Mouse (Mus musculus): ENCODE measurements around the gene Acad12. TPM values are rescaled to one million over a fixed set of nuclear protein-coding genes. Genes with fewer than 3 reads are reported as not detected.
"Not testable (repeated sequence)": the region's sequence is repeated elsewhere in the genome, so short reads cannot be mapped to it uniquely, and the experiment has no call there.

The Acad12 gene
- polyA plus RNA-seq, 1 experiment from 2014 or later: 3.8 TPM

GRCm38 (mm10) chr5:121649134-121649533, 30.4 kb upstream of the Acad12 start:
- H3K4me1 ChIP-seq (replicated peaks; ENCODE audit: insufficient read depth, low read length): no peaks in the 10 kb centered on the region
- H3K9me3 ChIP-seq (replicated peaks; ENCODE audit: low read length): no peaks in the 10 kb centered on the region
- DNase-seq (ENCODE audit: low spot score) (peak; percentile 11), ATAC-seq (replicated peaks; ENCODE audit: low FRiP score, low read depth) (no peak)
- TF ChIP-seq CTCF (IDR thresholded peaks at IDR 0.05; ENCODE audit: low read depth): no peak
- H3K27me3 ChIP-seq (ENCODE audit: insufficient read depth, low read length): no peaks in the 10 kb centered on the region
- WGBS: 29% methylated on average over 7 of the region's 7 CpGs
- no peak overlapping the region for H3K4me2 ChIP-seq (ENCODE audit: low read length)
- H3K9ac ChIP-seq (ENCODE audit: low read depth, low read length): no peak overlapping the region
- no peak overlapping the region for H3K27ac ChIP-seq
- no peaks in the 10 kb centered on the region for H3K36me3 ChIP-seq (ENCODE audit: insufficient read depth, low read length)
- H3K4me3 ChIP-seq (replicated peaks; ENCODE audit: low read depth, low read length): no peak overlapping the region

GRCm38 (mm10) chr5:121639601-121640000, 20.9 kb upstream of the Acad12 start:
- no peak overlapping the region for H3K4me3 ChIP-seq (replicated peaks; ENCODE audit: low read depth, low read length)
- no peaks in the 10 kb centered on the region for H3K36me3 ChIP-seq (ENCODE audit: insufficient read depth, low read length)
- no peak for ATAC-seq (replicated peaks; ENCODE audit: low FRiP score, low read depth)
- H3K4me1 ChIP-seq (replicated peaks; ENCODE audit: insufficient read depth, low read length): no peaks in the 10 kb centered on the region
- H3K9ac ChIP-seq (ENCODE audit: low read depth, low read length): no peak overlapping the region
- H3K27ac ChIP-seq: no peak overlapping the region
- H3K4me2 ChIP-seq (ENCODE audit: low read length): no peak overlapping the region
- DNase-seq (ENCODE audit: low spot score): no peak
- H3K9me3 ChIP-seq (replicated peaks; ENCODE audit: low read length): no peaks in the 10 kb centered on the region
- no peaks in the 10 kb centered on the region for H3K27me3 ChIP-seq (ENCODE audit: insufficient read depth, low read length)
- 84% methylated on average over 9 of the region's 9 CpGs for WGBS
- no peak for TF ChIP-seq CTCF (IDR thresholded peaks at IDR 0.05; ENCODE audit: low read depth)

GRCm38 (mm10) chr5:121637296-121637695, 18.6 kb upstream of the Acad12 start:
- Histone ChIP-seq H3K27ac (no peak overlapping the region), H3K4me1 (replicated peaks; ENCODE audit: insufficient read depth, low read length) (no peaks in the 10 kb centered on the region), H3K36me3 (ENCODE audit: insufficient read depth, low read length) (no peaks in the 10 kb centered on the region), H3K27me3 (ENCODE audit: insufficient read depth, low read length) (no peaks in the 10 kb centered on the region), H3K4me3 (replicated peaks; ENCODE audit: low read depth, low read length) (no peak overlapping the region), H3K9ac (ENCODE audit: low read depth, low read length) (no peak overlapping the region), H3K9me3 (replicated peaks; ENCODE audit: low read length) (no peaks in the 10 kb centered on the region), H3K4me2 (ENCODE audit: low read length) (no peak overlapping the region)
- no peak for TF ChIP-seq CTCF (IDR thresholded peaks at IDR 0.05; ENCODE audit: low read depth)
- DNase-seq (ENCODE audit: low spot score) (no peak), ATAC-seq (replicated peaks; ENCODE audit: low FRiP score, low read depth) (no peak)
- WGBS: 83% methylated on average over 6 of the region's 6 CpGs

GRCm38 (mm10) chr5:121634668-121635067, 15.9 kb upstream of the Acad12 start:
- Histone ChIP-seq H3K27ac (no peak overlapping the region), H3K9ac (ENCODE audit: low read depth, low read length) (no peak overlapping the region), H3K4me3 (replicated peaks; ENCODE audit: low read depth, low read length) (no peak overlapping the region), H3K4me2 (ENCODE audit: low read length) (no peak overlapping the region), H3K4me1 (replicated peaks; ENCODE audit: insufficient read depth, low read length) (no peaks in the 10 kb centered on the region), H3K9me3 (replicated peaks; ENCODE audit: low read length) (no peaks in the 10 kb centered on the region), H3K36me3 (ENCODE audit: insufficient read depth, low read length) (no peaks in the 10 kb centered on the region), H3K27me3 (ENCODE audit: insufficient read depth, low read length) (no peaks in the 10 kb centered on the region)
- DNase-seq (ENCODE audit: low spot score) (no peak), ATAC-seq (replicated peaks; ENCODE audit: low FRiP score, low read depth) (no peak)
- TF ChIP-seq CTCF (IDR thresholded peaks at IDR 0.05; ENCODE audit: low read depth): no peak
- 79% methylated on average over 5 of the region's 5 CpGs for WGBS

GRCm38 (mm10) chr5:121632804-121633203, 14.1 kb upstream of the Acad12 start:
- TF ChIP-seq CTCF (IDR thresholded peaks at IDR 0.05; ENCODE audit: low read depth): no peak
- no peak for DNase-seq (ENCODE audit: low spot score)
- H3K4me1 ChIP-seq (replicated peaks; ENCODE audit: insufficient read depth, low read length): no peaks in the 10 kb centered on the region
- no peak overlapping the region for H3K4me3 ChIP-seq (replicated peaks; ENCODE audit: low read depth, low read length)
- no peaks in the 10 kb centered on the region for H3K27me3 ChIP-seq (ENCODE audit: insufficient read depth, low read length)
- H3K4me2 ChIP-seq (ENCODE audit: low read length): no peak overlapping the region
- no peak for ATAC-seq (replicated peaks; ENCODE audit: low FRiP score, low read depth)
- H3K27ac ChIP-seq: no peak overlapping the region
- no peaks in the 10 kb centered on the region for H3K36me3 ChIP-seq (ENCODE audit: insufficient read depth, low read length)
- WGBS: 45% methylated on average over 3 of the region's 3 CpGs
- no peak overlapping the region for H3K9ac ChIP-seq (ENCODE audit: low read depth, low read length)
- H3K9me3 ChIP-seq (replicated peaks; ENCODE audit: low read length): no peaks in the 10 kb centered on the region

GRCm38 (mm10) chr5:121631106-121631647, 12.4 kb upstream of the Acad12 start:
- H3K4me1 ChIP-seq (replicated peaks; ENCODE audit: insufficient read depth, low read length); H3K36me3 ChIP-seq (ENCODE audit: insufficient read depth, low read length); H3K9ac ChIP-seq (ENCODE audit: low read depth, low read length); ATAC-seq (replicated peaks; ENCODE audit: low FRiP score, low read depth); H3K27ac ChIP-seq; DNase-seq (ENCODE audit: low spot score); H3K4me2 ChIP-seq (ENCODE audit: low read length); H3K27me3 ChIP-seq (ENCODE audit: insufficient read depth, low read length); H3K9me3 ChIP-seq (replicated peaks; ENCODE audit: low read length); H3K4me3 ChIP-seq (replicated peaks; ENCODE audit: low read depth, low read length): not testable (repeated sequence)
- peak; percentile 26; the same call in 1 of the 2 replicates for TF ChIP-seq CTCF (IDR thresholded peaks at IDR 0.05; ENCODE audit: low read depth)
- WGBS: 62% methylated on average over 9 of the region's 9 CpGs

GRCm38 (mm10) chr5:121627871-121628270, 9.1 kb upstream of the Acad12 start:
- WGBS: 0% methylated on average over 1 of the region's 1 CpGs

More at GRCm38 (mm10) chr5:121627871-121628270, 9.1 kb upstream of the Acad12 start:
- Histone ChIP-seq H3K36me3 (ENCODE audit: insufficient read depth, low read length) (no peaks in the 10 kb centered on the region), H3K27ac (no peak overlapping the region), H3K9me3 (replicated peaks; ENCODE audit: low read length) (no peaks in the 10 kb centered on the region), H3K4me3 (replicated peaks; ENCODE audit: low read depth, low read length) (no peak overlapping the region), H3K27me3 (ENCODE audit: insufficient read depth, low read length) (no peaks in the 10 kb centered on the region), H3K9ac (ENCODE audit: low read depth, low read length) (no peak overlapping the region), H3K4me1 (replicated peaks; ENCODE audit: insufficient read depth, low read length) (no peaks in the 10 kb centered on the region), H3K4me2 (ENCODE audit: low read length) (no peak overlapping the region)
- DNase-seq (ENCODE audit: low spot score): peak; percentile 77
- ATAC-seq (replicated peaks; ENCODE audit: low FRiP score, low read depth): no peak
- peak; percentile 98 for TF ChIP-seq CTCF (IDR thresholded peaks at IDR 0.05; ENCODE audit: low read depth)

All from kidney, postnatal 0 days (tissue).